Mouse (Mus musculus): Measurements from ENCODE around the gene Col4a1. TPM values are rescaled to one million over a fixed set of nuclear protein-coding genes. Genes with fewer than 3 reads are reported as not detected.

The Col4a1 gene
- polyA plus RNA-seq, 1 experiment, result 261 TPM

GRCm38 (mm10) chr8:11266471-11266870 lies 46.2 kb downstream of the Col4a1 start:
- no peak for DNase-seq (ENCODE audit: low spot score)

GRCm38 (mm10) chr8:11265971-11266370 lies 46.7 kb downstream of the Col4a1 start:
- DNase-seq (ENCODE audit: low spot score), result no peak

GRCm38 (mm10) chr8:11263848-11264247 lies 48.8 kb downstream of the Col4a1 start:
- DNase-seq (ENCODE audit: low spot score), result no peak

- DNase-seq (ENCODE audit: low spot score), result no peak
Measured at GRCm38 (mm10) chr8:11262031-11262735, 50.4 kb downstream of the Col4a1 start.

- no peak for DNase-seq (ENCODE audit: low spot score)
Measured at GRCm38 (mm10) chr8:11259832-11260615, 52.6 kb downstream of the Col4a1 start.

- DNase-seq (ENCODE audit: low spot score), result no peak
Measured at GRCm38 (mm10) chr8:11258517-11259136, 54.0 kb downstream of the Col4a1 start.

GRCm38 (mm10) chr8:11257079-11258017 lies 55.3 kb downstream of the Col4a1 start:
- DNase-seq (ENCODE audit: low spot score), result no peak

DNA sequence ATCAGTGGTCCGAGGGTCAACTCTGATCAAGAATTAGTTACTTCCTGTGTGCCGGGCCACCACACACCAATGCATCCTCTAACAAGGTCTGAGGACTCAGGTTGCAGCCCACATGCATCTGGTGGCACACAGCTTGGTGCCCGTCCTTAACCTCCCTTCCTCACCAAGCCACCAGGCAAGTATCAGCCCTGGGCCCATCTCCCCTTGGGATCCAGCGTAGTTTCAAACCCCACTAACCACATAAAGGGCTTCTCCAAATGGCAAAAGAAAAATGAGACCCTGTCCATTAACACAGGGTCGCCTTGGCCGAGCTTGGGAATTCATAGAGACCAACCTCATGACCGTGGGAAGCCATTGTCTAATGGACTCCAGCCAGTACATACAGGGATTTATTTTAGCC lies 56.2 kb downstream of the Col4a1 start:
- no peak for DNase-seq (ENCODE audit: low spot score)

- DNase-seq (ENCODE audit: low spot score), result no peak
Measured at GRCm38 (mm10) chr8:11255680-11256079, 56.9 kb downstream of the Col4a1 start.

DNA sequence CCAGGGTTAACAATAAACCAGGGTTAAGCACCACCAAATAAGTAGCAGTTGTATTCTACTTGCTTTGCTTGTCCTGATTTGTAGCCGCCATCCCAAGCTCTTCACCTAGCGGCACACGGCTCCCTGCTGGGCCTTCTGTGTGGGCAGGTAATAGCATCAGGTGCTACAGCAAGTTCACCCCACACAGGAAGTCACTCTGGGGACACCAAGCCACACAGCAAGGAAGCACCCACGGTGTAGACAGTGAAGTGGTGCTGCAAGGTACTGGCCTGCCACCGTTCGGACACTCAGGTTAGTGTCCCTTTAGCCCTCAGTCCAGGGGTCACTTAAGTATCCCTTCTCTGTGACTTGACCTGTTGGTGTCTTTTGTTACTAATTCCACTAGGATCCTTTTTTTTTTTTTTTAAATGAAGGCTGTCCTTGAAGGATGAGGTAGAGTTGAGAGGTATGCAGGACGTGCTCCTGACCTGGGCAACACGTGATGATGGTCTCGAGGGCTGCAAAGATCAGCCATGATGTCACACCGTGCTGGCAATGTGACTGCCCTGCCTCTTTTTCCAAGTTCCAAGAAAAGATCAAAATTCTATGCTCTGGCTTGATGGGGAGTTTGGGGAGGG lies 57.6 kb downstream of the Col4a1 start:
- no peak for DNase-seq (ENCODE audit: low spot score)

- DNase-seq (ENCODE audit: low spot score), result no peak
Measured at GRCm38 (mm10) chr8:11254510-11254909, 58.1 kb downstream of the Col4a1 start.

DNA sequence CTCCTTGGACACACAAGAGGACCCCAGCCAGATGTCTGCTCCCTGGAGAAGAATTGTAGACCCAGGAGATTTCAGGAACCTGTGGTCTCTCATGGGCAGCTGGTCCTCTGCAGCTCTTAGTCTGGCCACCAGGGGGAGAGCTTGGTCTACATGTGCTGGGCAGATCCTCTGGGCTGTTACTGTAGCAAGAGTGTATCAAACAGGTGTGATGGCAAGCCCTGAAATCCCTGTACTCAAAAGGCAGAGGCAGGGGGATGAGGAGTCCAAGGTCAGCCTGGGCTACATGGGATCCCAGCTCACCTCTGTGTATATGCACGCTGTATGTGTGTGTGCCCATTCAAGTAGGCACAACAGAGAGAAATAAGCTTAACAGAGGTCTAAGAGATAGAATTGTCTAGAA lies 59.1 kb downstream of the Col4a1 start:
- peak; percentile 66 for DNase-seq (ENCODE audit: low spot score)

GRCm38 (mm10) chr8:11253041-11253440 lies 59.6 kb downstream of the Col4a1 start:
- DNase-seq (ENCODE audit: low spot score), result no peak

GRCm38 (mm10) chr8:11252235-11252774 lies 60.3 kb downstream of the Col4a1 start:
- DNase-seq (ENCODE audit: low spot score), result no peak

DNA sequence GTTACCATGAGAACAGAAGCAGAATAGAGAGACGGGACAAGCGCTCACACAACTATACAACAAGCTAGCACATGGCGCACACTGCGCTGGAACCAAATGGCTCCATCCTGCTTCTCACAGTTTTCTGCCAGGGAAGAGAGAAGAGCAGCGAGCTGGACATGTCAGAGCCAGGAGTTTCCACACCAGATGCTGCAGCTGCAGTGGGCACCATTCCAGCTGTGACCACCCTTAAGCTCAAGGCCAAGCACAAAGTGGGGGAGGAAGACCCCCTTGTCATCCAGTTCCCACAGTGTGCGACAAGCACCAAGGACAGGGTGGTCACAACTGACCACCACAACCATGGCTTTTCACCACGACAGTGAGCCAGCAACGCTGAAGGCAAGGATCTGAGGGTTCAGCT lies 62.5 kb downstream of the Col4a1 start:
- no peak for DNase-seq (ENCODE audit: low spot score)

DNA sequence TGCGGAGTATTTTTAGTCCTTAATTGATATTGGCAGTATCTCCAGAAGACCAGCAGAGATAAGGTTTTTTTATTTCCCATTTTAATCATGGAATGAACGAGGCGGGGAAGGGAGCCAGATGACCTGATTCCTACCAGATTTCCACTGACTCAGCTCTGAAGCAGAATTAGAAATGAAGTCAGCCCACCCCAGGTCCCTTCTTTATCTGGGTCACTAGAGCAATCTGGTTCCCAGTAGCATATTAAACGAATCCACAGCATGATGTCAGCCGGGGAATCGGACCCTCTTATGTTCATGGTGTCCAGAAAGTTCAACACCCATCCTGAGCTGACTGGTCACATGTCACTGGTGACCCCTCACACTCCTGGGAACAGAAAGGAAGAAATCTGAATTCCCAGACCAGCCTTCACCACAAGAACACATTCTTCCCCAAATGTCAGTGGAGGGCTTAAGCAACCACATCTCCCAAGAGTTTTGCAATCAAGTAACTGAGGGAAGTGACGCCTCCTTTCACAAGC lies 63.0 kb downstream of the Col4a1 start:
- DNase-seq (ENCODE audit: low spot score), result no peak

- DNase-seq (ENCODE audit: low spot score), result no peak
Measured at GRCm38 (mm10) chr8:11248712-11249111, 63.9 kb downstream of the Col4a1 start.

GRCm38 (mm10) chr8:11241488-11241887 lies 71.1 kb downstream of the Col4a1 start:
- DNase-seq (ENCODE audit: low spot score), result no peak

GRCm38 (mm10) chr8:11234879-11235210 lies 77.8 kb downstream of the Col4a1 start:
- no peak for DNase-seq (ENCODE audit: low spot score)

DNA sequence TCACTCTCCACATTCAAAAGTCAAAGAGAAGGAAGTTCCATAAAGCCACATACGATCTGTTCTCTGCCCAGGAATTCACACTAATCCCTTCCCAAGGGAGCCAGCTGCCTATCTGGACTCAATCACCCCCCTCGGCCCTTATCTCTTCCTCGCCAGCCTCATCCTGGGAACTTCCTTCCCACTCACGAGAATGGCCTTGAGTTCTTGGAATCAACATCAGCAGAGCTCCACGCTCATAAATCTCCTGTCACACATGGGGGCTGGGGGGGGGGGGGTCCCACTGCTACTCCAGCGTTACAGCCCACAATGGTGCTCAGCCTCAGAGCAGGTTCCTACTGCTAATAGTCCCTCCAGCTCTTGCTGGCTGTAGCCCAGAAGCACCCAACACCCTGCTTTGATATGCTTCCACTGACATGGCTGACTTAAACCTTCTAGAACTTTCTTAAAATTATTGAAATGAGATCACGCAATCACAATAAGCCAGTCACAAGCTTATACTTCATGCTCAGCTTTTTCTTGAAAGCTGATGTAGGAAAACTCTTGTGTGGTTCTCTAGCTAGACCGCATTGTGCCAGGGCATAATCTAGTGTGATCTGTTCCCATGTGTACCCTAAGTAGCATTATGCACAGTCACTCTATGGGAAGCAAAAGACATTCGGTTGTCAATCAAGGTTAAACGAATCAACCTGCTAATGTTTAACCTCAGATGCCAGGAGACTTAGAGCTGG lies 78.3 kb downstream of the Col4a1 start:
- no peak for DNase-seq (ENCODE audit: low spot score)
